Mouse (Mus musculus): ENCODE results near the gene Ehbp1. TPM values are rescaled to one million over a fixed set of nuclear protein-coding genes. Genes with fewer than 3 reads are reported as not detected.

Ehbp1 gene
- polyA plus RNA-seq, 1 experiment from 2014 or later = 11.8 TPM

GRCm38 (mm10) chr11:22349945-22350344 lies 7.9 kb upstream of the Ehbp1 start:
- Histone ChIP-seq H3K4me2 (no peak overlapping the region), H3K4me3 (replicated peaks) (no peak overlapping the region), H3K27me3 (no peaks in the 10 kb centered on the region), H3K27ac (no peak overlapping the region), H3K9me3 (no peaks in the 10 kb centered on the region), H3K9ac (replicated peaks) (no peak overlapping the region), H3K36me3 (no peaks in the 10 kb centered on the region), H3K4me1 (replicated peaks) (peaks cover 29% of the 10 kb centered on the region)
- ATAC-seq (ENCODE audit: insufficient number of reproducible peaks, insufficient read depth, low FRiP score, low TSS enrichment, low read depth) = no peak
- WGBS = 65% methylated on average over 2 of the region's 2 CpGs

- Histone ChIP-seq H3K4me1 (replicated peaks) (peaks cover 29% of the 10 kb centered on the region), H3K27me3 (no peaks in the 10 kb centered on the region), H3K4me3 (replicated peaks) (no peak overlapping the region), H3K27ac (peak overlapping the region; percentile 85), H3K4me2 (peak overlapping the region; percentile 27; the same call in 1 of the 2 replicates), H3K9me3 (no peaks in the 10 kb centered on the region), H3K9ac (replicated peaks) (no peak overlapping the region), H3K36me3 (no peaks in the 10 kb centered on the region)
- whole genome bisulfite sequencing = 19% methylated on average over 1 of the region's 1 CpGs
- ATAC-seq (ENCODE audit: insufficient number of reproducible peaks, insufficient read depth, low FRiP score, low TSS enrichment, low read depth) = peak; percentile 83
These were observed 6.4 kb upstream of the Ehbp1 start for GRCm38 (mm10) chr11:22348536-22348910.

GRCm38 (mm10) chr11:22347651-22348535 lies 5.8 kb upstream of the Ehbp1 start:
- H3K27ac ChIP-seq = peak overlapping the region; percentile 85
- H3K9ac ChIP-seq (replicated peaks) = no peak overlapping the region
- peak; percentile 84 for ATAC-seq (ENCODE audit: insufficient number of reproducible peaks, insufficient read depth, low FRiP score, low TSS enrichment, low read depth)
- H3K36me3 ChIP-seq = no peaks in the 10 kb centered on the region
- H3K4me1 ChIP-seq (replicated peaks) = peaks cover 29% of the 10 kb centered on the region
- H3K27me3 ChIP-seq = no peaks in the 10 kb centered on the region
- 22% methylated on average over 13 of the region's 13 CpGs for WGBS
- peak overlapping the region; percentile 27 for H3K4me2 ChIP-seq
- H3K4me3 ChIP-seq (replicated peaks) = no peak overlapping the region
- H3K9me3 ChIP-seq = no peaks in the 10 kb centered on the region

GRCm38 (mm10) chr11:22327302-22327910 lies 14.7 kb downstream of the Ehbp1 start:
- Histone ChIP-seq H3K9me3 (no peaks in the 10 kb centered on the region), H3K4me3 (replicated peaks) (no peak overlapping the region), H3K27ac (no peak overlapping the region), H3K9ac (replicated peaks) (no peak overlapping the region), H3K27me3 (no peaks in the 10 kb centered on the region), H3K36me3 (no peaks in the 10 kb centered on the region), H3K4me2 (no peak overlapping the region), H3K4me1 (replicated peaks) (no peaks in the 10 kb centered on the region)
- WGBS = 90% methylated on average over 2 of the region's 2 CpGs
- no peak for ATAC-seq (ENCODE audit: insufficient number of reproducible peaks, insufficient read depth, low FRiP score, low TSS enrichment, low read depth)

- Histone ChIP-seq H3K4me2 (no peak overlapping the region), H3K4me1 (replicated peaks) (0 out of 2 replicates have a peak, but pooled peaks cover 4% of the 10 kb centered on the region), H3K9me3 (no peaks in the 10 kb centered on the region), H3K36me3 (no peaks in the 10 kb centered on the region), H3K27me3 (no peaks in the 10 kb centered on the region), H3K27ac (no peak overlapping the region), H3K4me3 (replicated peaks) (no peak overlapping the region), H3K9ac (replicated peaks) (no peak overlapping the region)
- no peak for ATAC-seq (ENCODE audit: insufficient number of reproducible peaks, insufficient read depth, low FRiP score, low TSS enrichment, low read depth)
- 88% methylated on average over 6 of the region's 6 CpGs for WGBS
These were observed 24.2 kb downstream of the Ehbp1 start for GRCm38 (mm10) chr11:22317824-22318411.

GRCm38 (mm10) chr11:22315801-22316200 lies 26.3 kb downstream of the Ehbp1 start:
- ATAC-seq (ENCODE audit: insufficient number of reproducible peaks, insufficient read depth, low FRiP score, low TSS enrichment, low read depth) = no peak
- Histone ChIP-seq H3K36me3 (no peaks in the 10 kb centered on the region), H3K27ac (no peak overlapping the region), H3K4me1 (replicated peaks) (0 out of 2 replicates have a peak, but pooled peaks cover 4% of the 10 kb centered on the region), H3K9ac (replicated peaks) (no peak overlapping the region), H3K9me3 (no peaks in the 10 kb centered on the region), H3K4me2 (no peak overlapping the region), H3K4me3 (replicated peaks) (no peak overlapping the region), H3K27me3 (no peaks in the 10 kb centered on the region)
- 94% methylated on average over 1 of the region's 1 CpGs for WGBS

- H3K9me3 ChIP-seq = no peaks in the 10 kb centered on the region
- no peaks in the 10 kb centered on the region for H3K36me3 ChIP-seq
- ATAC-seq (ENCODE audit: insufficient number of reproducible peaks, insufficient read depth, low FRiP score, low TSS enrichment, low read depth) = no peak
- no peak overlapping the region for H3K4me2 ChIP-seq
- H3K9ac ChIP-seq (replicated peaks) = no peak overlapping the region
- H3K27me3 ChIP-seq = no peaks in the 10 kb centered on the region
- no peaks in the 10 kb centered on the region for H3K4me1 ChIP-seq (replicated peaks)
- WGBS = 75% methylated on average over 6 of the region's 6 CpGs
- no peak overlapping the region for H3K4me3 ChIP-seq (replicated peaks)
- H3K27ac ChIP-seq = no peak overlapping the region
These were observed 40.9 kb downstream of the Ehbp1 start for GRCm38 (mm10) chr11:22301164-22301563.

GRCm38 (mm10) chr11:22289164-22289563 lies 52.9 kb downstream of the Ehbp1 start:
- Histone ChIP-seq H3K27me3 (no peaks in the 10 kb centered on the region), H3K4me1 (replicated peaks) (peaks cover 11% of the 10 kb centered on the region), H3K9ac (replicated peaks) (no peak overlapping the region), H3K27ac (no peak overlapping the region), H3K9me3 (no peaks in the 10 kb centered on the region), H3K36me3 (no peaks in the 10 kb centered on the region), H3K4me3 (replicated peaks) (no peak overlapping the region), H3K4me2 (no peak overlapping the region)
- ATAC-seq (ENCODE audit: insufficient number of reproducible peaks, insufficient read depth, low FRiP score, low TSS enrichment, low read depth) = no peak

GRCm38 (mm10) chr11:22287513-22287900 lies 54.6 kb downstream of the Ehbp1 start:
- 0 out of 2 replicates have a peak, but pooled peaks have one; percentile 0 for ATAC-seq (ENCODE audit: insufficient number of reproducible peaks, insufficient read depth, low FRiP score, low TSS enrichment, low read depth)
- peaks cover 11% of the 10 kb centered on the region; the same call in 1 of the 2 replicates for H3K36me3 ChIP-seq
- no peaks in the 10 kb centered on the region for H3K27me3 ChIP-seq
- peak overlapping the region; percentile 59 for H3K4me2 ChIP-seq
- H3K4me3 ChIP-seq (replicated peaks) = peak overlapping the region; percentile 54
- H3K4me1 ChIP-seq (replicated peaks) = peaks cover 13% of the 10 kb centered on the region
- 1% methylated on average over 6 of the region's 6 CpGs for WGBS
- peak overlapping the region; percentile 69 for H3K9ac ChIP-seq (replicated peaks)
- H3K27ac ChIP-seq = peak overlapping the region; percentile 81
- no peaks in the 10 kb centered on the region for H3K9me3 ChIP-seq

GRCm38 (mm10) chr11:22286885-22287512 lies 55.1 kb downstream of the Ehbp1 start:
- WGBS = under 1% methylated on average over 41 of the region's 43 CpGs
- Histone ChIP-seq H3K9me3 (no peaks in the 10 kb centered on the region), H3K4me2 (peak overlapping the region; percentile 75), H3K9ac (replicated peaks) (peak overlapping the region; percentile 84), H3K27ac (peak overlapping the region; percentile 89), H3K27me3 (no peaks in the 10 kb centered on the region), H3K4me3 (replicated peaks) (peak overlapping the region; percentile 76), H3K36me3 (peaks cover 15% of the 10 kb centered on the region; the same call in 1 of the 2 replicates), H3K4me1 (replicated peaks) (peaks cover 13% of the 10 kb centered on the region)
- ATAC-seq (ENCODE audit: insufficient number of reproducible peaks, insufficient read depth, low FRiP score, low TSS enrichment, low read depth) = peak; percentile 100

Data from limb, embryonic 12.5 days (tissue).